Mouse (Mus musculus) stomach, embryonic 16.5 days (tissue): ENCODE data around the gene Magt1. TPM values are rescaled to one million over a fixed set of nuclear protein-coding genes. Genes with fewer than 3 reads are reported as not detected.
"Not testable (repeated sequence)": the region's sequence is repeated elsewhere in the genome, so short reads cannot be mapped to it uniquely, and the experiment has no call there.

ENCODE experiments used
- ATAC-seq: fragments of 200-750 bp; cut with Nextera tagmentation; 2 replicates; pipeline ENCODE4 v1.8.0; 2017; ENCODE audit warnings: moderate number of reproducible peaks, moderate TSS enrichment; ENCODE audit not compliant: insufficient read depth, low FRiP score
- H3K27ac ChIP-seq: fragments of 300-500 bp; sonication (generic); 2 replicates; pipeline ENCODE4 v1.5.1; 2014; ENCODE audit warnings: low read length
- H3K27me3 ChIP-seq: fragments of 300-500 bp; sonication (generic); 2 replicates; pipeline ENCODE4 v1.6.1; 2014; ENCODE audit warnings: low read length, control low read depth, mixed read lengths; ENCODE audit not compliant: control insufficient read depth, insufficient read depth
- H3K36me3 ChIP-seq: fragments of 300-500 bp; sonication (generic); 2 replicates; pipeline ENCODE4 v1.6.1; 2014; ENCODE audit warnings: low read length; ENCODE audit not compliant: control insufficient read depth, insufficient read depth
- H3K4me1 ChIP-seq: fragments of 300-500 bp; sonication (generic); 2 replicates; pipeline ENCODE4 v1.6.1; 2014; ENCODE audit warnings: low read length, control low read depth, mixed read lengths; ENCODE audit not compliant: control insufficient read depth, insufficient read depth
- H3K4me2 ChIP-seq: fragments of 300-500 bp; sonication (generic); 2 replicates; pipeline ENCODE4 v1.6.1; 2014; ENCODE audit warnings: low read depth, low read length, mixed read lengths
- H3K4me3 ChIP-seq: fragments of 300-500 bp; sonication (generic); replicated peaks from 2 replicates; pipeline ENCODE4 v1.5.1; 2014; ENCODE audit warnings: mild to moderate bottlenecking, low read length
- H3K9ac ChIP-seq: fragments of 300-500 bp; sonication (generic); 2 replicates; pipeline ENCODE4 v1.6.1; 2014; ENCODE audit warnings: low read length
- H3K9me3 ChIP-seq: fragments of 300-500 bp; sonication (generic); replicated peaks from 2 replicates; pipeline ENCODE4 v1.6.1; 2016; ENCODE audit warnings: low read length, control low read depth; ENCODE audit not compliant: control insufficient read depth
- WGBS: fragments of 180-500 bp; shearing (Covaris S2); extraction: QIAGEN DNeasy Blood & Tissue Kit; methylation state at CpG from one replicate; pipeline ENCODE4 v1.1.7; 2014; 5-methylcytosine and 5-hydroxymethylcytosine counted together
- polyA plus RNA-seq: library from polyadenylated mRNA; unstranded; fragments of >200 nt; fragmentation: Nextera tagmentation; extraction: Ambion mirVana; gene quantifications from 2 replicates; pipeline ENCODE4 v1.2.1, GENCODE M21; 2015

Gene Magt1
- polyA plus RNA-seq, 1 experiment from 2014 or later: 82.3 TPM

DNA sequence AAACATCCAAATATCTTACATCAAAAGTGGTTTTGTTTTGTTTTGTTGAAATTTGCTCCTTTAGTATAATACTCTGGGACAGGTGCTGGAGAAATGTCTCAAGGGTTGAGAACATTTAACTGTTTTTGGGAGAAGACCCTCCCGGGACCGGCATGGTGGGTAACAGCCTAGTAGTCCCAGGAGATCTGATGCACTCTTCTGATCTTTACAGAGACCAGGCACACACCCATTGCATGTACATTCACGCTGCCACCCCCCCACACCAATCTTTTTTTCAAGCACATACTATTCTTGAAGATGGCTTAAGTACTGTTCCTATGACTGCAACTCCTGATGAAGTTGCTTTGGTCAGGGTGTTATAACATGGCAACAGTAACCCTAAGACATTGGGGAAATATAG lies 853 bp upstream of the Magt1 start:
- H3K27ac ChIP-seq: peak overlapping the region; percentile 87; the same call in 1 of the 2 replicates
- ATAC-seq: no peak
- no peaks in the 10 kb centered on the region for H3K9me3 ChIP-seq
- WGBS: 69% methylated on average over 3 of the region's 3 CpGs
- H3K9ac ChIP-seq: no peak overlapping the region
- H3K4me1 ChIP-seq: no peaks in the 10 kb centered on the region; the same call in 1 of the 2 replicates
- H3K4me3 ChIP-seq: peak overlapping the region; percentile 33; the same call in 1 of the 2 replicates
- no peaks in the 10 kb centered on the region for H3K27me3 ChIP-seq
- H3K4me2 ChIP-seq: peak overlapping the region; percentile 54
- H3K36me3 ChIP-seq: no peaks in the 10 kb centered on the region

DNA sequence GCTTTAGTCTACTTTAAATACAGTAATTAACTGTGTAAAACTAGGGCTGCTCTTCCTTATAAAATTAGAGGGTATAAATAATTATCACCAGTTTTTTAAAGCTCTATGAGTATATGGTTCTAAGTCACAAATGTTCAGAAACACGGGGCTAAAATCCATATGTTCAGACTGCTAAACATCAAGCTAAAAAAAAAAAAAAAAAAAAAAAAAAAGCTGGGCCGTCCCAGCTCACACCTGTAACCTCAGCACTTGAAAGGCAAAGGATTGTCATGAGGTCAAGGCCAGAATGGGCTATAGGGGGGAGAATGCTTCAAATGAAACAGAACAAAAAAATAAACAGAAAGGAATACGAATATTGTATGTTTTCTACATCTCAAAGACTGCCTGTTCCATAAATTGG lies 944 bp downstream of the Magt1 start:
- 5% methylated on average over 3 of the region's 3 CpGs for WGBS
- Histone ChIP-seq H3K36me3 (no peaks in the 10 kb centered on the region), H3K9ac (peak overlapping the region; percentile 68), H3K4me1 (no peaks in the 10 kb centered on the region; the same call in 1 of the 2 replicates), H3K4me3 (peak overlapping the region; percentile 57), H3K27me3 (no peaks in the 10 kb centered on the region), H3K9me3 (no peaks in the 10 kb centered on the region), H3K4me2 (peak overlapping the region; percentile 52), H3K27ac (peak overlapping the region; percentile 96; the same call in 1 of the 2 replicates)
- ATAC-seq: no peak

DNA sequence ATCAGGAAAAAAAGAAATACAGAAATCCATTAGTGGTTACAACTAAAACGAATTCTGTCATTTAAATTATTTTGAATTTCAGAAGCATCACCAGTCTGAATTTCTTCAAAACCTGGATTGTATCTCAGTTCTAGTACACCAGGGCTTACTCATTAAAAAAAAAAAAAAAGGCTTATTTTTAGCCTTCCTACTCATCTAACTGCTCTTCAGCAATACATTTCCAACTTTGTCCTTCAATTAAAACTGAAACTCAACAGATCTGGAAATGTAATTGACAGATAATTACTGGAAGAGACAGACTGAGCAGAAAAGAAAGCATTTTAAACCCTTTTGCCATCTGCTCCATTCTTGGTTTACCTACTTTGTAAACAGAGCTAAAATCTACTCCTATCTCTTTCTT lies 10.1 kb downstream of the Magt1 start:
- Histone ChIP-seq H3K9ac (no peak overlapping the region), H3K27ac (no peak overlapping the region), H3K4me3 (no peak overlapping the region), H3K27me3 (no peaks in the 10 kb centered on the region), H3K36me3 (no peaks in the 10 kb centered on the region), H3K4me2 (no peak overlapping the region), H3K4me1 (no peaks in the 10 kb centered on the region), H3K9me3 (no peaks in the 10 kb centered on the region)
- ATAC-seq: no peak
- WGBS: 76% methylated on average over 1 of the region's 1 CpGs

DNA sequence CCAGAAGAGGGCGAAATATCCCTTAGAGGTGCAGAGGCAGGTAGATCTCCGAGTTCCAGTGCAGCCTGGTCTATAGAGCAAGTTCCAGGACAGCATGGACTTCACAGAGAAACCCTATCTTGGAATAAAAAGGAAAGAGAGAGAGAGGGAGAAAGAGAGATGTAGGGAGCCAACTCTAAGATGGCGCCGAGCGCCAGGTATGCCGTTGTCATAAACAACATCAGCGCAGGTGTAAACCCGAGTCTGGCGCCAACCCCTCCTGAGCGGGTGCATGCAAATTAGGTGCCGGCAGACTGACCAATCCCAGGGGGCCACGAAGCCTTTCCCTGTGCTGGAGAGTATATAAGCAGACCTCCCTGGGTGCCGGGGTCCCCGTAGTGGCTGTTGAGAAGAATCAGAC lies 54.6 kb downstream of the Magt1 start:
- ATAC-seq, H3K4me1 ChIP-seq, H3K4me2 ChIP-seq, H3K9ac ChIP-seq, H3K27ac ChIP-seq, H3K27me3 ChIP-seq, H3K4me3 ChIP-seq, H3K36me3 ChIP-seq, H3K9me3 ChIP-seq: not testable (repeated sequence)
- 77% methylated on average over 14 of the region's 14 CpGs for WGBS

DNA sequence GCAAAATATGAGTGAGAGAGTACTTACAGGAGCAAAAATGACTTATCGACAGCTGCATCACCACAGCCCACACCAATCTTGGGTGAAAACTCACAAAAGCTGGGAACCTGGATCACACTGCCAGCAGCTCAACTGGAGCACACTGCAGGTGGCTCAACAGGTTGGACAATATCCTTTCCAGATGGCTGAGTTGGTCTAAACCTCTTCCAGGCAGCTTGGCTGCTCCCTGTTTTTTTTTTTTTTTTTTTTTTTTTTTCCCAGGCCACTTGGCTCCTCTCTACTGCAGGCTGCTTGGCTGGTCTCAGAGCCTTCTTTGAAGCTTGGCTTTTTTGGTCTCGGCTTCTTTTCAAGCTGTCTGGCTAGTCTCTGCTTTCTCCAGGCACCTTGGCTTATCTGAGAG lies 57.7 kb downstream of the Magt1 start:
- Histone ChIP-seq H3K9ac (no peak overlapping the region), H3K4me3 (no peak overlapping the region), H3K27me3 (no peaks in the 10 kb centered on the region), H3K4me2 (no peak overlapping the region), H3K36me3 (no peaks in the 10 kb centered on the region), H3K9me3 (no peaks in the 10 kb centered on the region), H3K4me1 (no peaks in the 10 kb centered on the region), H3K27ac (no peak overlapping the region)
- no peak for ATAC-seq
- 70% methylated on average over 2 of the region's 2 CpGs for WGBS

DNA sequence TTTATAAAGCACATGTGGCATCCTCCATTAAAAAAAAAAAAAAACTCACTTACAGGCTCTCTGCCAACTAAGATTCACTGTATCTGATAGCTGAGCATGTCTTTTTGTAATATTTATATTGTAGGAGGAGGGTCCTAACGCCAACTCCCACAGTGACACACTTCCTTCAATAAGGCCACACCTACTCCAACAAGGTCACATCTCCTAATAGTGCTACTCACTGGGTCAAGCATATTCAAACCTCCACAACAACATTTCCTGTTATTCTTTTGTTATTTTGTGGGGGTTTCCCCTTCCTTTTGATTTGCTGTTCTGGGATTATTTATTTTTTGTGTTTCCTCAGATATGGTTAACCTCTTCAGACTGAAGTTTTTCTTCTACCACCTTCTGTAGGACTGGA lies 65.3 kb downstream of the Magt1 start:
- no peak overlapping the region for H3K27ac ChIP-seq
- H3K4me1 ChIP-seq: no peaks in the 10 kb centered on the region
- no peak overlapping the region for H3K4me3 ChIP-seq
- H3K9me3 ChIP-seq: no peaks in the 10 kb centered on the region
- H3K36me3 ChIP-seq: no peaks in the 10 kb centered on the region
- H3K27me3 ChIP-seq: no peaks in the 10 kb centered on the region
- no peak for ATAC-seq
- 45% methylated on average over 1 of the region's 1 CpGs for WGBS
- H3K4me2 ChIP-seq: no peak overlapping the region
- no peak overlapping the region for H3K9ac ChIP-seq

DNA sequence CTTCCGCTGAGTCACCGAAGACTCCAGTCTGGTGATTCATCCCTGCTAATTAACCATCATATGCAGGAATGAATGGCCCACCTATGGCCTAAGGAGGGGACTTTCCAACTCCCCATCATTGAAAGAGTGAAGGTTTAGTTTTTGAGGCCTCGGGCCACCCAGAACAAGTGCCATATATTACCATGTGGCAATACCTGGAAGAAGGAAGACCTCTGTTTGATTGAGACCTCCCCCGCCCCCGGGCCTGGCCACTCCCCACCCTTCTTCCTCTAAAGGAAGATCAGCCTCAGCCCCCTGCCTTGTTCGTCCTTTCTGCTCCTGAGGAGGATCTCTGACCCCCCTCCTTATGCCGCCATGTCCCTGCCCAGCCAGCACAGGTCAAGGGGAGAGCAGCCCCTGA lies 72.5 kb downstream of the Magt1 start:
- H3K9me3 ChIP-seq: no peaks in the 10 kb centered on the region
- no peak overlapping the region for H3K27ac ChIP-seq
- no peak overlapping the region for H3K4me2 ChIP-seq
- H3K4me3 ChIP-seq: no peak overlapping the region
- no peaks in the 10 kb centered on the region for H3K4me1 ChIP-seq
- no peak for ATAC-seq
- WGBS: 87% methylated on average over 7 of the region's 7 CpGs
- no peaks in the 10 kb centered on the region for H3K36me3 ChIP-seq
- H3K27me3 ChIP-seq: no peaks in the 10 kb centered on the region
- H3K9ac ChIP-seq: no peak overlapping the region

DNA sequence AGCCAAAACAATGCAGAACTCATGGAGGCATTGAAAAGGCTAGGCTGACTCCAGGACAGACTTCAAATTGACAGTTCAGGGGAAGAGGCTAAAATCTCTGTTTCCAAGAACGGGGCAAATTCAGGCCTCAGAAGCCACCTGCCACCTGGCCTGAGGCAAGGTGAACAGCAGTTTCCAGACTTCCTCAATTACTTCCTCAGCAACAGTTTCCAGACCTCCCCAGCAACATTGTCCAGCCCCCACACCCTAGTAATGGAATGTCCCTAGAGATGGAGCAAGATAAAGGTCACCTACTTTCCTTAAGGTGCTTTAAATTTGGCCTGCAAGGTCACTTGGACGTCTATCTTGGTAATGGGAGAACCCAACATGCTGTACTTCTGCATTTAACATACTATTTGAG lies 74.0 kb downstream of the Magt1 start:
- no peaks in the 10 kb centered on the region for H3K36me3 ChIP-seq
- 61% methylated on average over 2 of the region's 2 CpGs for WGBS
- H3K9me3 ChIP-seq: no peaks in the 10 kb centered on the region
- H3K27ac ChIP-seq: no peak overlapping the region
- no peaks in the 10 kb centered on the region for H3K4me1 ChIP-seq
- no peak for ATAC-seq
- H3K4me3 ChIP-seq: no peak overlapping the region
- no peak overlapping the region for H3K4me2 ChIP-seq
- no peaks in the 10 kb centered on the region for H3K27me3 ChIP-seq
- no peak overlapping the region for H3K9ac ChIP-seq

DNA sequence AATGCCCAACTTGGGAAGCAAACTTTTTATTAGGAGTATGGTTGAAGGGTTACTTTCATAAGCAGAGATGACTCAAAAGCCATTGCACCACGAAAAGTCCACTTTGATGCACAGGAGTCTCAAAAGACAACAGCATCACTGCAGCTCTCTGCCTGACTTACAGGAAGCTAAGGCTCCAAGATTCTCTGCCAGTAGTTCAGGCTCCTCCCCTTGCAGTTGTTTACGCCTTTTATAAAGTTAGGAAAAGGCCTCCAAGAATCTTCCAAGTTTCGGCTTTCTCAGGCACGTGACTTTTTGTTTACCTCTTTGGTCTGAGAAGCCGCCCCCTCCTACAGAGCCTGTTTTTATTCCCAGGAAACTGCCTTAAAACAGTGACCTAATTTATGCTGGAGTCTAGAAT lies 77.4 kb downstream of the Magt1 start:
- no peaks in the 10 kb centered on the region for H3K4me1 ChIP-seq
- ATAC-seq: peak; percentile 21; the same call in 1 of the 2 replicates
- H3K4me2 ChIP-seq: no peak overlapping the region
- no peaks in the 10 kb centered on the region for H3K9me3 ChIP-seq
- H3K27ac ChIP-seq: no peak overlapping the region
- no peak overlapping the region for H3K4me3 ChIP-seq
- no peaks in the 10 kb centered on the region for H3K36me3 ChIP-seq
- no peaks in the 10 kb centered on the region for H3K27me3 ChIP-seq
- 43% methylated on average over 5 of the region's 5 CpGs for WGBS
- no peak overlapping the region for H3K9ac ChIP-seq
